Mouse (Mus musculus): ENCODE measurements around the gene Dph1.

GRCm38 (mm10) chr11:75133951-75134350 is 57.1 kb downstream of the Dph1 start:
- TF ChIP-seq EP300 (IDR thresholded peaks at IDR 0.05; ENCODE audit: insufficient read depth, low read depth, low read length), result no peak
- TF ChIP-seq CTCF (IDR thresholded peaks at IDR 0.05; ENCODE audit: low read depth, low read length), result no peak
